Mouse (Mus musculus) hindbrain, embryonic 12.5 days (tissue): Measurements from ENCODE around the gene Sec62. TPM values are rescaled to one million over a fixed set of nuclear protein-coding genes. Genes with fewer than 3 reads are reported as not detected.
A peak's percentile ranks its signal among the peaks of the same experiment; 100 is the strongest.

Experiments used
- ATAC-seq: fragments of 200-750 bp; cut with Nextera tagmentation; 2 replicates; pipeline ENCODE4 v1.8.0; 2017; ENCODE audit warnings: moderate TSS enrichment; ENCODE audit not compliant: low FRiP score
- H3K27ac ChIP-seq: fragments of 300-500 bp; sonication (generic); 2 replicates; pipeline ENCODE4 v1.5.1; 2016; ENCODE audit warnings: mild to moderate bottlenecking
- H3K27me3 ChIP-seq: fragments of 300-500 bp; sonication (generic); 2 replicates; pipeline ENCODE4 v1.6.1; 2016; ENCODE audit warnings: mild to moderate bottlenecking
- H3K36me3 ChIP-seq: fragments of 300-500 bp; sonication (generic); 2 replicates; pipeline ENCODE4 v1.6.1; 2016; ENCODE audit warnings: mild to moderate bottlenecking
- H3K4me1 ChIP-seq: fragments of 300-500 bp; sonication (generic); 2 replicates; pipeline ENCODE4 v1.6.1; 2016
- H3K4me2 ChIP-seq: fragments of 300-500 bp; sonication (generic); replicated peaks from 2 replicates; pipeline ENCODE4 v1.6.1; 2016; ENCODE audit warnings: mild to moderate bottlenecking
- H3K4me3 ChIP-seq: fragments of 300-500 bp; sonication (generic); 2 replicates; pipeline ENCODE4 v1.5.1; 2016; ENCODE audit warnings: mild to moderate bottlenecking
- H3K9ac ChIP-seq: fragments of 300-500 bp; sonication (generic); 2 replicates; pipeline ENCODE4 v1.6.1; 2016; ENCODE audit warnings: mild to moderate bottlenecking, moderate library complexity
- H3K9me3 ChIP-seq: fragments of 300-500 bp; sonication (generic); replicated peaks from 2 replicates; pipeline ENCODE4 v1.6.1; 2016; ENCODE audit warnings: mild to moderate bottlenecking
- WGBS: fragments of 180-500 bp; shearing (Covaris S2); methylation state at CpG from one replicate; pipeline ENCODE4 v1.1.7; 2016; 5-methylcytosine and 5-hydroxymethylcytosine counted together
- polyA plus RNA-seq: library from polyadenylated mRNA; unstranded; fragments of >200 nt; fragmentation: Nextera tagmentation; extraction: Ambion mirVana; gene quantifications from 2 replicates; pipeline ENCODE4 v1.2.1, GENCODE M21; 2016

Gene Sec62
- 93.2 and 101 TPM in 2 replicates for polyA plus RNA-seq

GRCm38 (mm10) chr3:30792737-30793402, at the start of gene Sec62:
Sec62 (plus strand) TSS chr3:30792875.
- Histone ChIP-seq H3K27me3 (no peaks in the 10 kb centered on the region), H3K9me3 (no peaks in the 10 kb centered on the region), H3K27ac (peak within 1 kb of the TSS; percentile 94), H3K4me3 (peak within 1 kb of the TSS; percentile 96), H3K4me1 (peaks cover 2% of the 10 kb centered on the region; the same call in 1 of the 2 replicates), H3K36me3 (no peaks in the 10 kb centered on the region), H3K9ac (peak within 1 kb of the TSS; percentile 98), H3K4me2 (peak within 1 kb of the TSS; percentile 73)
- peak; percentile 99 for ATAC-seq
- WGBS: under 1% methylated on average over 49 of the region's 62 CpGs

DNA sequence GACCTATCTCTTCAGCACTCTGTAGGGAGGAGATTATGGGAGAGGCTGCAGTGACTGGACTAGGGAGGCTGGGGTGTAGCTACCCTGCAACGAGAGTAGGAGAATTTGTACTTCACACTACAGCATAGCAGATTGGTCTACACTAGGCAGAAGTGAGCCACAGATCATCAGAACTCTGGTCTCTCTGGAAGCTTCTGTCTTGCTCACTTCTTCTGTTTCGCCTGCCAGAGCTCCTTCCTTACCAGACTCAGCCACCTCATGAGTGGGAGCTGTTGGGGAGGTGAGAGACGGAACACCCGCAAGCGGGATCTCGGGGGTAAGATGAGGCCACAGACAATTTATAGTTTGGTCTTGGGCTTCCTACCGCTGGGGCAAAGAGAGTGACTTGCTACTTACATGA, 49.8 kb upstream of the Sec62 start:
- Histone ChIP-seq H3K36me3 (no peaks in the 10 kb centered on the region), H3K9ac (no peak overlapping the region), H3K4me1 (no peaks in the 10 kb centered on the region), H3K9me3 (no peaks in the 10 kb centered on the region), H3K4me3 (no peak overlapping the region), H3K27ac (no peak overlapping the region), H3K27me3 (no peaks in the 10 kb centered on the region), H3K4me2 (no peak overlapping the region)
- 91% methylated on average over 7 of the region's 7 CpGs for WGBS
- ATAC-seq: no peak

- Histone ChIP-seq H3K4me3 (no peak within 1 kb of the TSS), H3K4me1 (no peaks in the 10 kb centered on the region), H3K27me3 (no peaks in the 10 kb centered on the region), H3K27ac (no peak within 1 kb of the TSS), H3K9ac (no peak within 1 kb of the TSS), H3K4me2 (no peak within 1 kb of the TSS), H3K36me3 (no peaks in the 10 kb centered on the region), H3K9me3 (no peaks in the 10 kb centered on the region)
- WGBS: 78% methylated on average over 7 of the region's 7 CpGs
- ATAC-seq: no peak
Observed at GRCm38 (mm10) chr3:30746006-30746405, 46.7 kb upstream of the Sec62 start, which contains the start of gene Samd7. Samd7 (plus strand) TSS chr3:30746293.

GRCm38 (mm10) chr3:30748316-30748715, 44.4 kb upstream of the Sec62 start:
- Histone ChIP-seq H3K9ac (no peak overlapping the region), H3K27me3 (no peaks in the 10 kb centered on the region), H3K4me3 (no peak overlapping the region), H3K4me2 (no peak overlapping the region), H3K36me3 (no peaks in the 10 kb centered on the region), H3K27ac (no peak overlapping the region), H3K9me3 (no peaks in the 10 kb centered on the region), H3K4me1 (no peaks in the 10 kb centered on the region)
- ATAC-seq: no peak
- 91% methylated on average over 9 of the region's 9 CpGs for WGBS

DNA sequence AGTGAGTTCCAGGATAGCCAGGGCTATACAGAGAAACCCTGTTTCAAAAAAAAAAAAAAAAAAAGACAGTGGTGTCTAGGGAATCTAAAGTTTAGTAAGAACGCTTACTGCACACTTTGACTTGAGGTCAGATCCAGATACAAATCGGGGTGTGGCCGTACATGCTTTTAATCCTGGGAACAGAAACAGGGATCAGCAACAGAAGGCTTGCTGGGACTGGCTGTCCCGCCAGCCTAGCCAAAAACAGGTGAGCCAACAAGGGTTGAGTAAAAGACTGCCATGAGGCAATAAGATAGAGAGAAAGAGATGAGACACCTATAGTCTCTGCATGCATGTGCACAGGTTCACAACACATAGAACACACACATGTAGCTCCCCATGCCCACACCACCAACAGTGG, 38.0 kb upstream of the Sec62 start:
- H3K4me3 ChIP-seq: no peak overlapping the region
- no peak overlapping the region for H3K4me2 ChIP-seq
- H3K4me1 ChIP-seq: no peaks in the 10 kb centered on the region
- no peak overlapping the region for H3K9ac ChIP-seq
- no peaks in the 10 kb centered on the region for H3K36me3 ChIP-seq
- H3K9me3 ChIP-seq: no peaks in the 10 kb centered on the region
- ATAC-seq: no peak
- H3K27ac ChIP-seq: no peak overlapping the region
- WGBS: 95% methylated on average over 4 of the region's 4 CpGs
- H3K27me3 ChIP-seq: no peaks in the 10 kb centered on the region

DNA sequence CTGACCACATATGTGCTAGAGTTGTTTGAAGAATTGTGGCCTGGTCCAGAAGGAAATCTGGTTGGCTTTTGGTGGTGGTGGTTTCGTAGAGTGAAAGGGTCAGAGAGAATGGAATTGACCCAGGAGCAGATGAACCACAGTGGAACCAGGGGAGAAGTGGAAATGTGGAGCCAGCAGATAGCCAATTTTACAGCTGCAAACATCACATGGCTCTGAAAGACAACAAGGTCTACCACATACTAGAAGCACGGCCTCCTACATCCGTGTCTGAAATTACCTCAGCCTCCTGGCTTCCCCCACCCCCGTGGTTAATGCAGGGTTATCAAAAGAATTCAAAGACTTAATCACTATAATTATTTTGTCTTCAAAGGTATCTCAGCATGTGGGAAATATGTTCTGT, 27.8 kb upstream of the Sec62 start:
- H3K9ac ChIP-seq: no peak overlapping the region
- no peaks in the 10 kb centered on the region for H3K27me3 ChIP-seq
- WGBS: 93% methylated on average over 4 of the region's 4 CpGs
- ATAC-seq: no peak
- no peaks in the 10 kb centered on the region for H3K9me3 ChIP-seq
- H3K27ac ChIP-seq: no peak overlapping the region
- H3K4me3 ChIP-seq: no peak overlapping the region
- H3K4me1 ChIP-seq: no peaks in the 10 kb centered on the region
- H3K36me3 ChIP-seq: no peaks in the 10 kb centered on the region
- H3K4me2 ChIP-seq: no peak overlapping the region

DNA sequence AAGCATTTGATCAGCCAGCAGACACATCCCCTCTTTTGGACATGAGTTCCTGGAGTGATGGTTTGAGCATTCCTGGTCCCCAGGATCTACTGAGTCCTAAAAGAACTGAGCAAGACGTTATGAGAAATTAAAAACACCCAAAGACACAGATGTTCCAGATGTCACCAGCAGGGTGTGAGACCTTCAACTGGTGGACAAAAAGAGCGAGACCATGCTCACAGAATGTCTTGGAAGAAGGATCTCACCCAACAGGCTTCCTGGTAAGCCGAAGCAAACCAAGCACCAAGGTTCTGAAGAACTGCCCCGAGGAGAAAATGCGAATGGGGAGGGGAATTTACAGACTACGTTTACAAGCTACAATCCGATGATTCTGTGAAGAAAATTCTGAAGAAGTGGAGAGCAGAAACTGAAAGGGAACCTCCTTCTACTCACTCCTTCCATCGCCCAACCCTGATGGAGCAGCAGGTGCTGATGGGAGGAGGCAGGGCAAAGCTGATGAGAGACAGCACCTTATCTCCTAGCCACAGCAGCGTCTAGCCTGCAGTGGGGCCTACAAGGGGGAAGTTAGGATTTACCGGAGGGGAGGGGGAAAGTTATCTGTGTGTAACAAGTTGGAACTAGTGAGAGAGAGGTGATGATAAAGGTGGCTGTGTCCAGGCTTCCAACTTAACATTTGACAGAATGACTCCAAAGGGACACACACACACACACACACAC, 27.2 kb upstream of the Sec62 start:
- WGBS: 78% methylated on average over 10 of the region's 10 CpGs
- no peaks in the 10 kb centered on the region for H3K4me1 ChIP-seq
- no peaks in the 10 kb centered on the region for H3K9me3 ChIP-seq
- H3K9ac ChIP-seq: no peak overlapping the region
- H3K27me3 ChIP-seq: no peaks in the 10 kb centered on the region
- ATAC-seq: no peak
- H3K4me2 ChIP-seq: no peak overlapping the region
- H3K27ac ChIP-seq: no peak overlapping the region
- H3K4me3 ChIP-seq: no peak overlapping the region
- H3K36me3 ChIP-seq: no peaks in the 10 kb centered on the region

GRCm38 (mm10) chr3:30766177-30766576, 26.5 kb upstream of the Sec62 start:
- no peak for ATAC-seq
- no peaks in the 10 kb centered on the region for H3K27me3 ChIP-seq
- no peak overlapping the region for H3K4me3 ChIP-seq
- H3K27ac ChIP-seq: no peak overlapping the region
- WGBS: 79% methylated on average over 7 of the region's 7 CpGs
- no peaks in the 10 kb centered on the region for H3K36me3 ChIP-seq
- H3K4me2 ChIP-seq: no peak overlapping the region
- H3K4me1 ChIP-seq: no peaks in the 10 kb centered on the region
- no peak overlapping the region for H3K9ac ChIP-seq
- no peaks in the 10 kb centered on the region for H3K9me3 ChIP-seq

DNA sequence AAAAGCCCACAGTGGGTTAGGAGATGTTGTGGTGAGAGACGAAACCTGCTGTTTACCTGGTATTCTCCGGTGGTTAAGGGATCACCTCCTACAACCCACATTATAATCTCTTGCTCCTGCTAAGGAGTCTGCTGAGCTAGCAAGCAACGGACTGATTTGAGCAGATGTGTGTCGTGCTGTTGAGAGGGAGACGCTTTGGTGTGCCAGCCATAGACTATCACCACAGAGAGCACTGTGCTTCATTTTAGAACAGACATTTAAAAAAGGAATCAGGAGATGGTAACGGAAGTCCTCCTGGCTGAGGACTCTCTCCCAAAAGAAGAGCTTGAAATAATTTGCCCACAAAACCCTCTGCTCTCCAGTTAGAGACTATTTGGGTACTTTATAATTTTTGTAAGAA, 25.4 kb upstream of the Sec62 start:
- ATAC-seq: no peak
- no peak overlapping the region for H3K4me2 ChIP-seq
- H3K9me3 ChIP-seq: no peaks in the 10 kb centered on the region
- no peaks in the 10 kb centered on the region for H3K4me1 ChIP-seq
- H3K27me3 ChIP-seq: no peaks in the 10 kb centered on the region
- no peaks in the 10 kb centered on the region for H3K36me3 ChIP-seq
- no peak overlapping the region for H3K4me3 ChIP-seq
- 94% methylated on average over 6 of the region's 6 CpGs for WGBS
- no peak overlapping the region for H3K9ac ChIP-seq
- H3K27ac ChIP-seq: no peak overlapping the region

DNA sequence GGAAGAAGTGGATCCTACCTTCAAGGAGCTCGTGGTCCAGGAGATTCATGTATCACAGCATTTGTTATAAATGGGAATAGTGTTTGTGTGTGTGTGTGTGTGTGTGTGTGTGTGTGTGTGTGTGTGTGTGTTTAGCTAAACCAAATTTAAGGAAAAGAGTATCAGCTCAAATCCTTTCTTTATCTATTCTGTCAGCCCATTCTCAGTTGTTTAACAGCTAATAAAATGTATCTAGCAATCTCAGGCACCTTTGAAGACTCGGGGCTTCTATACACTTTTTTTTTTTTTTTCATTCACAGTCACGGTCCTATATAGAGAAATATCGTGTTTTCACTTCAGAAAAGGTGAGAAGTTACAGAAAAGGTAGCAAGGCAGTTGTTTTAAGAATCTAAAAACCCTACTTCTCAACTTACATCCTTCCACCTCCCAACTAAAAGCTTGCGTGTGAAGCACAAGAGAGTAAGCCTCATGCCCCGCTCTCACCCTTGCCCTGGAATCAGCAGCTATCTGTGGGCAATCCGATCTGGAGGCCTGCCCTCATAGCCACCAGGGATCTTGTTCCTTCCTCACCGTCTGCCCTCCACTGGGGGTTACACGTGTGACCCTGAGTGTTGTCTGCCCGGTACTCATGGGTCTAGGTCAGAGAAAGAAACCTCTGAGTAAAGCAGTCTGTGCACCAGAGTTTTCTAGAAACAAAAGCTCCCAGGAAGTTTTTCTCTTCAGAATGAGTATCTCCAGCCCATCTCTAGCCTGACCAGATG, 22.7 kb upstream of the Sec62 start:
- ATAC-seq: no peak
- Histone ChIP-seq H3K9ac (no peak overlapping the region), H3K4me3 (no peak overlapping the region), H3K27me3 (no peaks in the 10 kb centered on the region), H3K36me3 (no peaks in the 10 kb centered on the region), H3K4me1 (no peaks in the 10 kb centered on the region), H3K27ac (no peak overlapping the region), H3K9me3 (no peaks in the 10 kb centered on the region), H3K4me2 (no peak overlapping the region)
- 64% methylated on average over 10 of the region's 10 CpGs for WGBS

- Histone ChIP-seq H3K9me3 (no peaks in the 10 kb centered on the region), H3K4me3 (no peak overlapping the region), H3K36me3 (no peaks in the 10 kb centered on the region), H3K4me1 (no peaks in the 10 kb centered on the region), H3K27me3 (no peaks in the 10 kb centered on the region), H3K9ac (no peak overlapping the region), H3K27ac (no peak overlapping the region), H3K4me2 (no peak overlapping the region)
- ATAC-seq: no peak
- WGBS: 95% methylated on average over 1 of the region's 1 CpGs
Observed at GRCm38 (mm10) chr3:30771560-30771959, 21.1 kb upstream of the Sec62 start.

- no peak overlapping the region for H3K27ac ChIP-seq
- no peak overlapping the region for H3K4me2 ChIP-seq
- H3K4me1 ChIP-seq: no peaks in the 10 kb centered on the region
- no peaks in the 10 kb centered on the region for H3K9me3 ChIP-seq
- 74% methylated on average over 4 of the region's 4 CpGs for WGBS
- no peak for ATAC-seq
- H3K4me3 ChIP-seq: no peak overlapping the region
- no peaks in the 10 kb centered on the region for H3K27me3 ChIP-seq
- no peak overlapping the region for H3K9ac ChIP-seq
- H3K36me3 ChIP-seq: no peaks in the 10 kb centered on the region
Observed at GRCm38 (mm10) chr3:30772631-30773030, 20.0 kb upstream of the Sec62 start.
